Mouse (Mus musculus) kidney, adult 2 months (tissue): ENCODE results near the gene Vangl2. TPM values are rescaled to one million over a fixed set of nuclear protein-coding genes. Genes with fewer than 3 reads are reported as not detected.
"Not testable (repeated sequence)": the region's sequence is repeated elsewhere in the genome, so short reads cannot be mapped to it uniquely, and the experiment has no call there.

ENCODE experiments used
- DNase-seq: peaks from one replicate; pipeline ENCODE4 v3.0.0; 2021
- H3K27ac ChIP-seq: fragments of 200-500 bp; 2 replicates; pipeline ENCODE4 v1.5.1; 2012; ENCODE audit warnings: low read depth, low read length, control low read depth, inconsistent platforms; ENCODE audit not compliant: insufficient read depth
- H3K27me3 ChIP-seq: fragments of 200-500 bp; replicated peaks from 2 replicates; pipeline ENCODE4 v1.6.1; 2012; ENCODE audit warnings: mild to moderate bottlenecking, moderate library complexity, low read length, inconsistent platforms; ENCODE audit not compliant: control insufficient read depth, insufficient read depth
- H3K36me3 ChIP-seq: fragments of 200-500 bp; 2 replicates; pipeline ENCODE4 v1.6.1; 2012; ENCODE audit warnings: mild to moderate bottlenecking, moderate library complexity, low read length, inconsistent platforms; ENCODE audit not compliant: control insufficient read depth, insufficient read depth
- H3K4me1 ChIP-seq: fragments of 200-500 bp; 2 replicates; pipeline ENCODE4 v1.6.1; 2011; ENCODE audit warnings: low read length; ENCODE audit not compliant: control insufficient read depth, insufficient read depth
- H3K4me3 ChIP-seq: fragments of 200-500 bp; 2 replicates; pipeline ENCODE4 v1.5.1; 2011; ENCODE audit warnings: mild to moderate bottlenecking, low read depth, low read length, control low read depth; ENCODE audit not compliant: insufficient read depth
- CTCF ChIP-seq: fragments of 200-500 bp; conservative IDR thresholded peaks from 2 replicates; pipeline ENCODE4 v1.5.1; 2011; ENCODE audit warnings: low read depth, mild to moderate bottlenecking, control low read depth, low read length, moderate library complexity, mixed read lengths; ENCODE audit not compliant: insufficient read depth, insufficient read length
- POLR2A ChIP-seq: fragments of 200-500 bp; IDR thresholded peaks from one replicate; pipeline ENCODE4 v1.6.1; 2011; ENCODE audit warnings: low read depth, low read length, control low read depth
- WGBS: fragments of 180-500 bp; shearing (Covaris S2); methylation state at CpG from one replicate; pipeline ENCODE4 v1.1.7; 2018; 5-methylcytosine and 5-hydroxymethylcytosine counted together
- polyA plus RNA-seq: library from polyadenylated mRNA; depleted of rRNA; stranded (reverse); fragments of >200 nt; gene quantifications from 2 replicates; pipeline ENCODE4 v1.2.3, GENCODE M21; 2012

The Vangl2 gene
- polyA plus RNA-seq, 1 experiment: 3.3 TPM

DNA sequence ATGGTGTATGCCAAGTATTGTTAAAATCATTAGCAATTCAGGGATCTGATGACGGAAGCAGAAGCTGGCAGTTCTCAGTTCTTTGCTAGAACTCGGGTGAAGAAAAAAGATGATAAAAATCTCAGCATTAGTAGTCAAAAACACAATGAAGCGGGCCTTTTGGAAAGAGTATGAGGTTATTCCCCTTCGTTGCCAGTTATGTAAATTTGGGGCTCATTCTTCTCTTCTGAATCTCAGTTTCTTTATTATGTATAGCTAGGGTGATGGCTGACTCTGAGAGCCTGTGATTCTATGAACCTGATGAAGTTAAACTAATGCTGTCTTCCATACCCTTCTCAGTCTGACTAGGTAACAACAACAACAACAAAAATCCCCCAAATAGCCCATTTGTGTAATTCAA lies 52.4 kb downstream of the Vangl2 start:
- H3K36me3 ChIP-seq: no peaks in the 10 kb centered on the region
- H3K4me1 ChIP-seq: no peaks in the 10 kb centered on the region
- H3K4me3 ChIP-seq: no peak overlapping the region
- WGBS: 90% methylated on average over 4 of the region's 4 CpGs
- no peak overlapping the region for H3K27ac ChIP-seq
- TF ChIP-seq POLR2A (no peak), CTCF (no peak)
- DNase-seq: no peak
- no peaks in the 10 kb centered on the region for H3K27me3 ChIP-seq

GRCm38 (mm10) chr1:171975377-171975776 lies 52.9 kb downstream of the Vangl2 start:
- H3K36me3 ChIP-seq: no peaks in the 10 kb centered on the region
- no peak for DNase-seq
- H3K4me3 ChIP-seq: no peak overlapping the region
- no peak for TF ChIP-seq POLR2A
- no peak for TF ChIP-seq CTCF
- no peak overlapping the region for H3K27ac ChIP-seq
- WGBS: 88% methylated on average over 9 of the region's 9 CpGs
- H3K27me3 ChIP-seq: no peaks in the 10 kb centered on the region
- no peaks in the 10 kb centered on the region for H3K4me1 ChIP-seq

DNA sequence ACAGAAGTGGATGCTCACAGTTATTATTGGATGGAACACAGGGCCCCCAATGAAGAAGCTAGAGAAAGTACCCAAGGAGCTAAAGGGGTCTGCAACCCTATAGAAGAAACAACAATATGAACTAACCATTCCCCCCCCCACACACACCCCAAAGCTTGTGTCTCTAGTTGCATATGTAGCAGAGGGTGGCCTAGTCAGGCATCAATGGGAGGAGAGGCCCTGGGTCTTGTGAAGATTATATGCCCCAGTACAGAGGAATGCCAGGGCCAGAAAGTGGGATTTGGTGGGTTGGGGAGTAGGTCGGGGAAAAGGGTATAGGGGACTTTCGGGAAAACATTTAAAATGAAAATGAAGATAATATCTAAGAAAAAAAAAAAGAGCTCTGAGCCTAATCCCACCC lies 53.9 kb downstream of the Vangl2 start:
- H3K4me1 ChIP-seq, H3K36me3 ChIP-seq, H3K27ac ChIP-seq, H3K4me3 ChIP-seq, H3K27me3 ChIP-seq, DNase-seq: not testable (repeated sequence)
- 93% methylated on average over 2 of the region's 2 CpGs for WGBS

- Histone ChIP-seq H3K27me3 (no peaks in the 10 kb centered on the region), H3K36me3 (no peaks in the 10 kb centered on the region), H3K4me1 (no peaks in the 10 kb centered on the region), H3K27ac (no peak overlapping the region), H3K4me3 (no peak overlapping the region)
- DNase-seq: no peak
- 50% methylated on average over 10 of the region's 10 CpGs for WGBS
- no peak for TF ChIP-seq CTCF
- TF ChIP-seq POLR2A: no peak
Measured at GRCm38 (mm10) chr1:171970854-171971586, 57.2 kb downstream of the Vangl2 start.

GRCm38 (mm10) chr1:171969221-171969620 lies 59.0 kb downstream of the Vangl2 start:
- DNase-seq: no peak
- no peak for TF ChIP-seq CTCF
- no peak for TF ChIP-seq POLR2A
- H3K27me3 ChIP-seq: no peaks in the 10 kb centered on the region
- no peak overlapping the region for H3K27ac ChIP-seq
- no peaks in the 10 kb centered on the region for H3K36me3 ChIP-seq
- no peak overlapping the region for H3K4me3 ChIP-seq
- H3K4me1 ChIP-seq: no peaks in the 10 kb centered on the region
- 70% methylated on average over 6 of the region's 6 CpGs for WGBS

DNA sequence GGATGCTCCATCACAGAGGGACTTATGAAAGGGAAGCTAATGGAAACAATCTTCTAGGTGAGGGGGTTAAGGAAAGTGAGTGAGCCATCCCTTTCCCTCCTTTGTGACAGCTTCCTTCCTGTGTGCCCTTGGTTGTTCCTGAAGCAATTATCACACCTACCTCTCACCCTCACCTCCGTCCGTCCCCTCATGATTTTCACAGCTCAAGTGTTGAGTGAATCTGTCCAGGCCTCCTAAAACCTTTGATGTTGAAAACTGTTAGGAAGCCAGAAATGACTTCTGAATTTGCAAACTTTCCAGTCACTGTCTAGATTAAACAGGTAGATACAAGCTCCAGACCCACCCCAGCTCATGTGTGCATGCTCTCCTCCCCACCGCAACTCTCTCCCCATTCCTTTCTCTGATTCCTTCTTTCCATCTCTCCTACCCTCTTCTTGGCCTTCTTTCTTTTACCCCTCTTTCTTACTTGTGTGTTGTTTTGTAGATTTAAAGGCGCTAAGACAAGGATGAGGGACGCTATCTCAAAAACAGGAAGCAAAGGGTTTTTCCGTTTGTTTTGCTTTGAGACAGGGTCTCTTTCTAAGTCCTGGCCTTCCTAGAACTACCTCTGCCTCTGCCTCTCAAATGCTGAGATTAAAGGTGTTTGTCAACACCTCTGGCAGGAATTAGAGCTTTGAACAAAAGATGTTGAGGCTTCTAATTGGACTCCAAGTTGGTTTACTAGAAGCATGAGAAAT lies 62.0 kb downstream of the Vangl2 start:
- whole genome bisulfite sequencing: 79% methylated on average over 6 of the region's 6 CpGs
- TF ChIP-seq POLR2A (no peak), CTCF (no peak)
- no peak for DNase-seq
- no peaks in the 10 kb centered on the region for H3K4me1 ChIP-seq
- no peak overlapping the region for H3K27ac ChIP-seq
- no peaks in the 10 kb centered on the region for H3K27me3 ChIP-seq
- no peak overlapping the region for H3K4me3 ChIP-seq
- no peaks in the 10 kb centered on the region for H3K36me3 ChIP-seq

- no peak for TF ChIP-seq CTCF
- no peak overlapping the region for H3K4me3 ChIP-seq
- H3K4me1 ChIP-seq: no peaks in the 10 kb centered on the region
- no peaks in the 10 kb centered on the region for H3K36me3 ChIP-seq
- H3K27me3 ChIP-seq: no peaks in the 10 kb centered on the region; the same call in 1 of the 2 replicates
- DNase-seq: no peak
- 48% methylated on average over 6 of the region's 6 CpGs for WGBS
- no peak overlapping the region for H3K27ac ChIP-seq
Measured at GRCm38 (mm10) chr1:171963613-171964012, 64.6 kb downstream of the Vangl2 start.
